ENCODE assay signal across 14 mouse cellular contexts in the genomic region with DNA sequence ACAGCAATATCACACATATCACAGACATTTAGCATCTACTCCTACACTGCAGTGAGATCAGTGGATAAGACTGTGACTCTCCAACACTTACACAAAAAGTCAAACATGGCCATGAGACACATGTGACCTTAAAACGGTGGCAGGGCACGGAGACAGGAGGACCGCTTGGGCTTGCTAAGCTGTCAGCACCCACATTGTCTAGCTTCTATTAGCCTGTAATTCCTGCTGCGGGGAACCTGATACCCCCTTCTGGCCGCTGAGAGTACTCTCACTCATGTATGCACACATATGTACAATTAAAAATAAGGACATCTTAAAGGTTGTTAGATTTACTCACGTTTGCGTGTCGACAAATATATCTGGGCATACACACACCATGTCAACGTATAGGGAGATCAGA.
DNase-seq lines count a peak whose midpoint lies in the region; ATAC-seq and TF ChIP-seq lines count a peak whose summit lies in the region.
"Had no signal": no experiment of that assay in that cellular context is flagged by ENCODE, and none has a peak within 500 bp of the region (broad histone marks: within the 10 kb centered on the region; RNA-seq: fewer than 3 reads in every experiment).

No protein-coding gene starts in this region.

- ATAC-seq in CD4-positive, CD25-positive, alpha-beta regulatory T cell, adult 4 months = peak; percentile 40
- peak; percentile 40 for ATAC-seq in granulocyte monocyte progenitor cell, adult 5-6 weeks (replicated peaks; ENCODE audit: poor library complexity, severe bottlenecking)
- ATAC-seq: forebrain, embryonic 14.5 days had no signal

- intact Hi-C loops in left cerebral cortex, adult 2 months (cut with DNase I) = no loop called here

- peak; percentile 12 for DNase-seq in embryo, embryonic 11 days
- DNase-seq in embryo, embryonic 10.5 days (ENCODE audit: low spot score) = no peak
- no peak for DNase-seq in left cerebral cortex, adult 2 months (ENCODE audit: extremely low spot score in 1 of 2, low spot score in 2 of 2)
- DNase-seq in left cerebral cortex, adult 18-20 months (ENCODE audit: low spot score in 2 of 2) = no peak
- DNase-seq in right cerebral cortex, adult 2 months (ENCODE audit: low spot score in 2 of 2) = no peak
- no peak for DNase-seq in gastrocnemius, adult 8-10 months (ENCODE audit: low spot score in 2 of 2)
- DNase-seq: cerebellum, adult 9-10 months; gastrocnemius, postnatal 14 days; spleen, adult 18-20 months had no signal

- H3K27ac ChIP-seq in left cerebral cortex, adult 2 months = peak overlapping the region; percentile 8; the same call in 1 of the 2 replicates
- H3K27ac ChIP-seq: midbrain, embryonic 12.5 days; neural tube, embryonic 12.5 days had no signal

- H3K4me3 ChIP-seq in left cerebral cortex, adult 2 months = no peak overlapping the region
- H3K4me3 ChIP-seq: midbrain, embryonic 12.5 days; neural tube, embryonic 12.5 days had no signal

- TF ChIP-seq CTCF in left cerebral cortex, adult 2 months (IDR thresholded peaks at IDR 0.05) = peak; percentile 20
